Mouse (Mus musculus): ENCODE data around the gene Zbtb20. TPM values are rescaled to one million over a fixed set of nuclear protein-coding genes. Genes with fewer than 3 reads are reported as not detected.

Zbtb20 gene
- polyA plus RNA-seq, 1 experiment from 2014 or later = 54.7 TPM

DNA sequence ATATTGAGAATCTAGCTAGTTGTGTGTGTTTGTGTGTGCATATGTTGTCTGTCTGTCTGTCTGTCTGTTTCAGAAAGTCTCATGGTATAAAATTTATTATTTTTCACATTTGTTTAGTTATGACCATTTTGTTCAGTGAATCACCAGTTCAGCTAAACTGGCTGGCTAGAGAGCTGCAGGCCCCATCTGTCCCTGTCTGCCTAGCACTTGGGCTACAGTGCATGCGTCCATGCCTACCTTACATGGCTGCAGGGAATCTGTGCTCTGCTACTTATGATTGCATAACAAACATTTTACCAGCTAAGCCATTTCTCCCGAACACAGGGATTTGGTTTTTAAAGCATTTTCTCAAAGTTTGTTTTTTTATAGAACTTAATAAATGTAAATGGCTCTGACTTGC, 150.7 kb downstream of the Zbtb20 start:
- Histone ChIP-seq H3K9me3 (ENCODE audit: control insufficient read depth, low read length) (no peaks in the 10 kb centered on the region), H3K4me1 (replicated peaks; ENCODE audit: control insufficient read depth, insufficient read depth, low read length) (no peaks in the 10 kb centered on the region), H3K9ac (ENCODE audit: low read length) (no peak overlapping the region), H3K4me2 (ENCODE audit: low read depth, low read length, severe bottlenecking) (no peak overlapping the region), H3K27me3 (ENCODE audit: control insufficient read depth, insufficient read depth, low read length) (no peaks in the 10 kb centered on the region), H3K36me3 (ENCODE audit: control insufficient read depth, insufficient read depth, low read length) (no peaks in the 10 kb centered on the region), H3K27ac (ENCODE audit: low read depth, low read length) (no peak overlapping the region), H3K4me3 (ENCODE audit: low read depth, low read length) (no peak overlapping the region)
- DNase-seq (ENCODE audit: low spot score) (no peak), ATAC-seq (replicated peaks; ENCODE audit: low FRiP score) (no peak)
- WGBS = 86% methylated on average over 2 of the region's 2 CpGs

DNA sequence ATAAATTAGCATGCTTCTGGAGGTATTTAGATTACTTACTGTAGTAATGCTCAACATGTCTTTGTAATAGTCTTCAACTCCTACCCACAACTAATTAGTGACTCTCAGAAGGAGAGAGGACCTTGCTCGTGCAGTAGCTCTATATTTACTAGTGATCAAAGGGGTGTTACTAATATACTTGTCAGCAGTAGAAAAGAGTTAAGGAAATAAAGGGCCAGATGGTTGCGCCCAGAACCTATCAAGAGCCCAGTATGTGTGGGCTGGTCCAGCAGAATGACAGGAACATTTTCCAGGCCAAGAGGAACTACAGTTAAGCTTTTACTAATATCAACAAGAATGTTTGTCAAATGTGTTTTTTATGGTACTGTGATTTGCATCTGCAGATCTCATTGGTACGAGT, 153.6 kb downstream of the Zbtb20 start:
- WGBS = 49% methylated on average over 3 of the region's 3 CpGs
- ATAC-seq (replicated peaks; ENCODE audit: low FRiP score) (no peak), DNase-seq (ENCODE audit: low spot score) (no peak)

DNA sequence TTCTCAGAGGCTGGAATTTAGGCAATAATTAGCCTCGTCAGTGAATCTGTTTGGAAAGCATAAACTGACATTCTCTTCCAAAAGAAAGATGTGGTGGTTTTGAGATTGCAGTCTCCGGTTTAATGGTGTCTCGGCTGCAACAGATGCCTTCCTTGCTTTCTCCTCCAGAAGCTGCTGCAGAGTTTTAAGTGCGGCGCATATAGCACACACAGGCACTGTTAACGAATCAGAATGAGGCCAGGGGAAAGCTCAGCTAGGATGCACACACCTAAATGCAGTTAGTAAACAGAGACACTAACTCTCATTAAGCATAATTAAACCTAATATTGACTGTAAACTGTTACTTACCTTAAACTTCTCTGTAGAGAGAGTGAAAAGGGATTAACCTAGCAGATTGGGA, 160.0 kb downstream of the Zbtb20 start:
- DNase-seq (ENCODE audit: low spot score) = no peak
- Histone ChIP-seq H3K36me3 (ENCODE audit: control insufficient read depth, insufficient read depth, low read length) (no peaks in the 10 kb centered on the region), H3K9ac (ENCODE audit: low read length) (no peak overlapping the region), H3K27me3 (ENCODE audit: control insufficient read depth, insufficient read depth, low read length) (no peaks in the 10 kb centered on the region), H3K4me1 (replicated peaks; ENCODE audit: control insufficient read depth, insufficient read depth, low read length) (0 out of 2 replicates have a peak, but pooled peaks cover 2% of the 10 kb centered on the region), H3K4me2 (ENCODE audit: low read depth, low read length, severe bottlenecking) (no peak overlapping the region), H3K4me3 (ENCODE audit: low read depth, low read length) (no peak overlapping the region), H3K27ac (ENCODE audit: low read depth, low read length) (no peak overlapping the region), H3K9me3 (ENCODE audit: control insufficient read depth, low read length) (no peaks in the 10 kb centered on the region)
- 39% methylated on average over 6 of the region's 6 CpGs for WGBS
- 0 out of 2 replicates have a peak, but pooled peaks have one; percentile 36 for ATAC-seq (replicated peaks; ENCODE audit: low FRiP score)

More for the DNA sequence above, 153.6 kb downstream of the Zbtb20 start:
- Histone ChIP-seq H3K27ac (ENCODE audit: low read depth, low read length) (no peak overlapping the region), H3K4me3 (ENCODE audit: low read depth, low read length) (no peak overlapping the region), H3K4me1 (replicated peaks; ENCODE audit: control insufficient read depth, insufficient read depth, low read length) (no peaks in the 10 kb centered on the region), H3K27me3 (ENCODE audit: control insufficient read depth, insufficient read depth, low read length) (no peaks in the 10 kb centered on the region), H3K4me2 (ENCODE audit: low read depth, low read length, severe bottlenecking) (no peak overlapping the region), H3K36me3 (ENCODE audit: control insufficient read depth, insufficient read depth, low read length) (no peaks in the 10 kb centered on the region), H3K9ac (ENCODE audit: low read length) (no peak overlapping the region), H3K9me3 (ENCODE audit: control insufficient read depth, low read length) (no peaks in the 10 kb centered on the region)

DNA sequence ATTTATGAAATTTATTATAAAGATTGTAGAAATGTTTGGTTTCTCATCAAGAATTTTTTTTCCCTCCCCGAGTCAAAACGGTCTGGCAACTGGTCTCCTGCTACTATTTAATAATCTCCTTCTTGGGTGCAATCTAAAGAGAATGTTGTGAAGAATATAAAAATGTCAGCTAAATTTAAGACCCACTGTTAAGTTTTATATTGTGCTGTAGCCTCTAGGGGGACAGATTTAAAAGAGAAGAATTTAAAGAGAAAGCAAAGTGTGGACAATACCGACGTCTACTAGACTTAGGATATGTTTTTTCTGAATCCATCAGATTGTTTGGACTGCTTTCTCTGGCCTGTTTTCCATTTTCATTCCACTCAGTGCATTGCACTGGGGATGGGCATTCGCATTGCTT, 160.8 kb downstream of the Zbtb20 start:
- Histone ChIP-seq H3K9ac (ENCODE audit: low read length) (no peak overlapping the region), H3K36me3 (ENCODE audit: control insufficient read depth, insufficient read depth, low read length) (no peaks in the 10 kb centered on the region), H3K4me1 (replicated peaks; ENCODE audit: control insufficient read depth, insufficient read depth, low read length) (0 out of 2 replicates have a peak, but pooled peaks cover 2% of the 10 kb centered on the region), H3K27ac (ENCODE audit: low read depth, low read length) (no peak overlapping the region), H3K27me3 (ENCODE audit: control insufficient read depth, insufficient read depth, low read length) (no peaks in the 10 kb centered on the region), H3K4me2 (ENCODE audit: low read depth, low read length, severe bottlenecking) (no peak overlapping the region), H3K9me3 (ENCODE audit: control insufficient read depth, low read length) (no peaks in the 10 kb centered on the region), H3K4me3 (ENCODE audit: low read depth, low read length) (no peak overlapping the region)
- ATAC-seq (replicated peaks; ENCODE audit: low FRiP score) (no peak), DNase-seq (ENCODE audit: low spot score) (no peak)
- WGBS = 73% methylated on average over 5 of the region's 5 CpGs

DNA sequence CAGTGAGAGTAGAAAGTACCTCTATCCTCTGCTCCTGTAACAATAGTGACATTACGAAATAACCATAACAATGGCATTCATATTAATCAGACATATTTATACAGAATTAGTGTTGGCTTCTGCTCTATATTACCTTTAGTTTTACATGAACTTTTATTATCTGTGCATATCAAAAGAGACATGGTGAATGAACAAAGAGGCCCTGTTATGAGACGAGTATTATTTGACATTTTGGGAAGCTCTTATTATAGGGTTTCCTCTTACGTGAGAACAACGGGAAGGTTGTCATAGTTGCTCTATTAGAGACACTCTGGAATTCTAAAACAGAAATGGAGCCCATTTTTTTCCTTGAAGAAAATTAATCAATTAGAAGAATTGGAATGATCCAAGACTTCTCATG, 161.6 kb downstream of the Zbtb20 start:
- H3K4me1 ChIP-seq (replicated peaks; ENCODE audit: control insufficient read depth, insufficient read depth, low read length) = 0 out of 2 replicates have a peak, but pooled peaks cover 2% of the 10 kb centered on the region
- H3K9me3 ChIP-seq (ENCODE audit: control insufficient read depth, low read length) = no peaks in the 10 kb centered on the region
- H3K27me3 ChIP-seq (ENCODE audit: control insufficient read depth, insufficient read depth, low read length) = no peaks in the 10 kb centered on the region
- no peak overlapping the region for H3K4me3 ChIP-seq (ENCODE audit: low read depth, low read length)
- no peak overlapping the region for H3K27ac ChIP-seq (ENCODE audit: low read depth, low read length)
- DNase-seq (ENCODE audit: low spot score) = no peak
- WGBS = 75% methylated on average over 4 of the region's 4 CpGs
- H3K9ac ChIP-seq (ENCODE audit: low read length) = no peak overlapping the region
- no peak overlapping the region for H3K4me2 ChIP-seq (ENCODE audit: low read depth, low read length, severe bottlenecking)
- ATAC-seq (replicated peaks; ENCODE audit: low FRiP score) = no peak
- H3K36me3 ChIP-seq (ENCODE audit: control insufficient read depth, insufficient read depth, low read length) = no peaks in the 10 kb centered on the region

DNA sequence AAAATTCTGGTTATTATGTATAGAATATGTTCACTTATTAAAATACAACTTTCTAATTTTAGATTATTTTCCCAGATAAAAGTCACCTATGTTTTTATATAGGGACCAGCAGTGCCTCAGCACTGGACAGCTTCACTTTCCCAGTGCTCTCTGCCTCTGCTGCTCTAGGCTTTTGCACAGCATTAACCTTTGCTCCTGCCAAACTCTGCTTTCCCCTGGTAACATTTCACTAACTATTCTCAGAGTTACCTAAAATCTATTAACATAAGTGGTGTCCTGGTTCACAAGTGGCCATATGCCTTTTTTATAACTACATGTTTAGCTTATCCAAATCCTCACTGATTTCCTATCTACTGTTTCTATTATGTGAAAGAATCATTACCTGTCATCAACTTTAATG, 169.9 kb downstream of the Zbtb20 start:
- Histone ChIP-seq H3K36me3 (ENCODE audit: control insufficient read depth, insufficient read depth, low read length) (no peaks in the 10 kb centered on the region), H3K9ac (ENCODE audit: low read length) (no peak overlapping the region), H3K4me3 (ENCODE audit: low read depth, low read length) (no peak overlapping the region), H3K27ac (ENCODE audit: low read depth, low read length) (no peak overlapping the region), H3K4me1 (replicated peaks; ENCODE audit: control insufficient read depth, insufficient read depth, low read length) (no peaks in the 10 kb centered on the region), H3K4me2 (ENCODE audit: low read depth, low read length, severe bottlenecking) (no peak overlapping the region), H3K27me3 (ENCODE audit: control insufficient read depth, insufficient read depth, low read length) (no peaks in the 10 kb centered on the region), H3K9me3 (ENCODE audit: control insufficient read depth, low read length) (no peaks in the 10 kb centered on the region)
- DNase-seq (ENCODE audit: low spot score) (no peak), ATAC-seq (replicated peaks; ENCODE audit: low FRiP score) (no peak)

DNA sequence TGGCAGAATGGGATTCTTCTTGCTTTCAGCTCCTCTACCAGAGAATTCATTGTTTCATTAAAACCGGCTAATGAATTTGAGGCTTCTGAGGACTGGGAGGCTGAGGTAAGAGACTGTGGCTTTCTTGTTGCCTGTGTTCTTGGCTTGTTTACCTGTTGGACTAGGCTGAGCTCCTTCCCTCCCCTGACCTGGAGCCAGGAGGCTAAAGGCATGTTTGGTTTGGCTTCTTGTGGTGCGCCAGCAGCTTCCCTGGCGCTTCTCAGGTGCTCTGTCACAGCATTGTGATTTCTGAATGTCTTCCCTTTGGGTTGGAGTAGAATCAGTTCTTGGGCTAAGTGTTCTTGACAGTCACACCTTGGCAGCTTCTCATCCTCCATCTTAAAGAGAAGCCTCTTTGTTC, 171.0 kb downstream of the Zbtb20 start:
- Histone ChIP-seq H3K27ac (ENCODE audit: low read depth, low read length) (no peak overlapping the region), H3K4me3 (ENCODE audit: low read depth, low read length) (no peak overlapping the region), H3K9me3 (ENCODE audit: control insufficient read depth, low read length) (no peaks in the 10 kb centered on the region), H3K36me3 (ENCODE audit: control insufficient read depth, insufficient read depth, low read length) (no peaks in the 10 kb centered on the region), H3K9ac (ENCODE audit: low read length) (no peak overlapping the region), H3K4me1 (replicated peaks; ENCODE audit: control insufficient read depth, insufficient read depth, low read length) (no peaks in the 10 kb centered on the region), H3K27me3 (ENCODE audit: control insufficient read depth, insufficient read depth, low read length) (no peaks in the 10 kb centered on the region), H3K4me2 (ENCODE audit: low read depth, low read length, severe bottlenecking) (no peak overlapping the region)
- WGBS = 88% methylated on average over 3 of the region's 3 CpGs
- ATAC-seq (replicated peaks; ENCODE audit: low FRiP score) (no peak), DNase-seq (ENCODE audit: low spot score) (no peak)

DNA sequence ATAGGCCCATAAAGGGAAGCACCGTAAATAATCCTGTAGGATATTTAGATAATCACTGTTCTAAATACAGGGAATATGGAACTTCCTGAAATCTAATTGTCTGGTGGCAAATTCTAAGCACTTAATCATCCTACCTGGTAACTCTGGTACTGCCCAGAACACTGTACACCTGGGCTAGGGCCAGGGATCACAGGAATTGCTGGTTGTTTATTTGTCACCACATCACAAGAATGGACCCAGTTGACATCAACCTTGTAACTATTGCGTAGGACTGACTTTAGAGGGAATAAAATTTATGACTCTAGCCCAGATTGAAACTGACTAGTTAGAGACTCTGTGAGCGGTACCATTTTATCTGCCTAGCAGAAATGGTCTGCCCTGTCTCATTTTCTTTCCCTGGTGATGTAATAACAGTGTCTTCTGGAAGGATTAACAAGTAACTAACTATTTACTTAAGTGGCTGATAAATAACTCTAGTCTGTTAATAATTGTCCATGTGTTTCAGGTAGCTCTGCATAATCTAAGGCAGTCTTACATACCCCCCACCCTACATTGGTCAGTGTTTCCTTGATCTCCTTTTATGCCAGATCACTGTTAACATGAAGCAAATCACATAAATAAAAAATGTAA, 194.1 kb downstream of the Zbtb20 start:
- H3K4me2 ChIP-seq (ENCODE audit: low read depth, low read length, severe bottlenecking) = no peak overlapping the region
- H3K9me3 ChIP-seq (ENCODE audit: control insufficient read depth, low read length) = no peaks in the 10 kb centered on the region
- no peak overlapping the region for H3K9ac ChIP-seq (ENCODE audit: low read length)
- no peak overlapping the region for H3K27ac ChIP-seq (ENCODE audit: low read depth, low read length)
- no peak overlapping the region for H3K4me3 ChIP-seq (ENCODE audit: low read depth, low read length)
- ATAC-seq (replicated peaks; ENCODE audit: low FRiP score) (no peak), DNase-seq (ENCODE audit: low spot score) (no peak)
- WGBS = 94% methylated on average over 3 of the region's 3 CpGs
- no peaks in the 10 kb centered on the region for H3K36me3 ChIP-seq (ENCODE audit: control insufficient read depth, insufficient read depth, low read length)
- H3K4me1 ChIP-seq (replicated peaks; ENCODE audit: control insufficient read depth, insufficient read depth, low read length) = no peaks in the 10 kb centered on the region
- H3K27me3 ChIP-seq (ENCODE audit: control insufficient read depth, insufficient read depth, low read length) = no peaks in the 10 kb centered on the region

DNA sequence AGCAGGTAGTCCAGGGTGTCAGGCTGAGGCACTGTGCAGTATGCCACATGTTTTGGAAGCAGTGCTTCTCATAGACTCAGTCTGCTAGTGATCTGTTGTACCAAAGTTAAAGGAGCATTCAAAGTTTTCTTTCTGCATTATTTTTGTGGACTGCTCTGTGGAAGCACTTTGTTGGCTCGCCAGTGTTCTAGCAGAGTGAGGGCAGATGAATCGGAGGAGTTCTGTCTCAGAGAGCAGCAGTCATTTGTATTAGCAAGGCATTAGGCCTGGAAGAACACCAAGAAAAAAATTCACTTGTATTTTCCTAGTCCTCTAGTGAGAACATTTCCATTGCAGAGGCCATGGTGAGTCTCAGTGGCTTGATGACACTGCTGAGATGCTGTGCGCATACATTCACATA, 196.2 kb downstream of the Zbtb20 start:
- no peak for ATAC-seq (replicated peaks; ENCODE audit: low FRiP score)
- Histone ChIP-seq H3K4me3 (ENCODE audit: low read depth, low read length) (no peak overlapping the region), H3K9ac (ENCODE audit: low read length) (no peak overlapping the region), H3K36me3 (ENCODE audit: control insufficient read depth, insufficient read depth, low read length) (no peaks in the 10 kb centered on the region), H3K4me1 (replicated peaks; ENCODE audit: control insufficient read depth, insufficient read depth, low read length) (no peaks in the 10 kb centered on the region), H3K27ac (ENCODE audit: low read depth, low read length) (no peak overlapping the region), H3K9me3 (ENCODE audit: control insufficient read depth, low read length) (no peaks in the 10 kb centered on the region), H3K4me2 (ENCODE audit: low read depth, low read length, severe bottlenecking) (no peak overlapping the region), H3K27me3 (ENCODE audit: control insufficient read depth, insufficient read depth, low read length) (no peaks in the 10 kb centered on the region)
- no peak for DNase-seq (ENCODE audit: low spot score)
- WGBS = 93% methylated on average over 3 of the region's 3 CpGs

Data from forebrain, embryonic 11.5 days (tissue).